Mouse (Mus musculus): ENCODE measurements around the gene Chst15. TPM values are rescaled to one million over a fixed set of nuclear protein-coding genes. Genes with fewer than 3 reads are reported as not detected.

Gene Chst15
- polyA plus RNA-seq, 1 experiment from 2014 or later: 16.3 TPM

- 0 out of 2 replicates have a peak, but pooled peaks cover 4% of the 10 kb centered on the region for H3K4me1 ChIP-seq (replicated peaks; ENCODE audit: control insufficient read depth, insufficient read depth, low read length)
- H3K9ac ChIP-seq: no peak overlapping the region
- DNase-seq (ENCODE audit: low spot score) (no peak), ATAC-seq (ENCODE audit: low FRiP score) (no peak)
- H3K4me3 ChIP-seq (replicated peaks; ENCODE audit: low read length): no peak overlapping the region
- H3K36me3 ChIP-seq (replicated peaks; ENCODE audit: control insufficient read depth, insufficient read depth): no peaks in the 10 kb centered on the region
- no peaks in the 10 kb centered on the region for H3K27me3 ChIP-seq (ENCODE audit: control insufficient read depth, insufficient read depth, low read length)
- H3K9me3 ChIP-seq (ENCODE audit: control insufficient read depth, low read length): no peaks in the 10 kb centered on the region
- 18% methylated on average over 8 of the region's 8 CpGs for WGBS
- H3K27ac ChIP-seq: no peak overlapping the region
- H3K4me2 ChIP-seq (replicated peaks): no peak overlapping the region
These were observed 39.2 kb upstream of the Chst15 start for GRCm38 (mm10) chr7:132356185-132356584.

DNA sequence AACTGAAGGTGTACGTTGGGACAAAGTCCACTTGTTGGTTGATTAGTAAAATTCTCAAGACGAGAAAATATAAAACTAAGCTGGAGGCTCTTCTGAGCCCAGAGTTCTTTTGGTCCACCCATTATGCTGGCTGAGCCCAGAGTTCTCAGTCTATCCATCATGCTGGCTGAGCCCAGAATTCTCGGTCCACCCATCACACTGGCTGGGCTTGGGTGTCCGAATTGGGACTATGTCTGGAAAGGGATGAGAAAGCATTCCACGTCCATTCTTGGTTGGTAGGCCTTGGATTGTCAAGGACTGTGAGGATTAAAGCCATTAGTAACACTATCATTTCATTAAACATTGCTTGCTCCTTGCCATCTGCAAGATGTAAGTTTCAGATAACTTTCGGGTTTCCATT is 38.7 kb upstream of the Chst15 start:
- H3K9me3 ChIP-seq (ENCODE audit: control insufficient read depth, low read length): no peaks in the 10 kb centered on the region
- ATAC-seq (ENCODE audit: low FRiP score) (no peak), DNase-seq (ENCODE audit: low spot score) (no peak)
- H3K4me2 ChIP-seq (replicated peaks): no peak overlapping the region
- no peaks in the 10 kb centered on the region for H3K36me3 ChIP-seq (replicated peaks; ENCODE audit: control insufficient read depth, insufficient read depth)
- 73% methylated on average over 6 of the region's 6 CpGs for WGBS
- no peak overlapping the region for H3K9ac ChIP-seq
- no peak overlapping the region for H3K4me3 ChIP-seq (replicated peaks; ENCODE audit: low read length)
- H3K27ac ChIP-seq: no peak overlapping the region
- 0 out of 2 replicates have a peak, but pooled peaks cover 4% of the 10 kb centered on the region for H3K4me1 ChIP-seq (replicated peaks; ENCODE audit: control insufficient read depth, insufficient read depth, low read length)
- no peaks in the 10 kb centered on the region for H3K27me3 ChIP-seq (ENCODE audit: control insufficient read depth, insufficient read depth, low read length)

DNA sequence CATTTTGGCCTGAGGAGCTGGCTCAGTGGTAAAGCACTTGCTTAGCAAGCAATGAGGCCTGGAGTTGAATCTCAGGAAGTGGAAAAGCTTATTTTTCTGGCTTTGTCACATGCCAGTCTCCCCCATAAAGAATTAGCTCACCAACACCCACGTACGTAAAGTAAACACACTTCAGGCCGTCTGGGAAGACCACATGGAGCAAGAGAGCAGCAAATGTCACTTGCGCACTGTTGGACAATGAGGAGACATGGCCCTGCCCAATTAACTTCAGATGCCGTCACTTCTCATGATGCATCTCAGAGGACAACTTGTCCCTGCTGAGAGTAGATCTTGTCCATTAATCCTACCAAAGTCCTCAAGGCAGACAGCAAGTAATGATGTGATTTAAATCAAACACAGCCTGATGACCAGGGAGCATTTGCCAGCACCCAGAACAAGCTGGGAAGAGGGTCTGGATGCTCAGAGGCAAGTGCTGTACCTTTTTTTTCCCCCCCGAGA is 32.1 kb upstream of the Chst15 start:
- H3K36me3 ChIP-seq (replicated peaks; ENCODE audit: control insufficient read depth, insufficient read depth): no peaks in the 10 kb centered on the region
- DNase-seq (ENCODE audit: low spot score) (no peak), ATAC-seq (ENCODE audit: low FRiP score) (no peak)
- H3K27ac ChIP-seq: no peak overlapping the region
- 73% methylated on average over 6 of the region's 6 CpGs for WGBS
- no peak overlapping the region for H3K4me2 ChIP-seq (replicated peaks)
- H3K4me3 ChIP-seq (replicated peaks; ENCODE audit: low read length): no peak overlapping the region
- no peaks in the 10 kb centered on the region for H3K27me3 ChIP-seq (ENCODE audit: control insufficient read depth, insufficient read depth, low read length)
- H3K9me3 ChIP-seq (ENCODE audit: control insufficient read depth, low read length): no peaks in the 10 kb centered on the region
- 0 out of 2 replicates have a peak, but pooled peaks cover 4% of the 10 kb centered on the region for H3K4me1 ChIP-seq (replicated peaks; ENCODE audit: control insufficient read depth, insufficient read depth, low read length)
- no peak overlapping the region for H3K9ac ChIP-seq

- no peaks in the 10 kb centered on the region for H3K36me3 ChIP-seq (replicated peaks; ENCODE audit: control insufficient read depth, insufficient read depth)
- 85% methylated on average over 9 of the region's 9 CpGs for WGBS
- H3K4me2 ChIP-seq (replicated peaks): no peak overlapping the region
- no peak overlapping the region for H3K4me3 ChIP-seq (replicated peaks; ENCODE audit: low read length)
- DNase-seq (ENCODE audit: low spot score) (no peak), ATAC-seq (ENCODE audit: low FRiP score) (no peak)
- H3K27ac ChIP-seq: no peak overlapping the region
- no peaks in the 10 kb centered on the region for H3K9me3 ChIP-seq (ENCODE audit: control insufficient read depth, low read length)
- H3K4me1 ChIP-seq (replicated peaks; ENCODE audit: control insufficient read depth, insufficient read depth, low read length): 0 out of 2 replicates have a peak, but pooled peaks cover 4% of the 10 kb centered on the region
- no peak overlapping the region for H3K9ac ChIP-seq
- no peaks in the 10 kb centered on the region for H3K27me3 ChIP-seq (ENCODE audit: control insufficient read depth, insufficient read depth, low read length)
These were observed 30.4 kb upstream of the Chst15 start for GRCm38 (mm10) chr7:132347273-132348045.

DNA sequence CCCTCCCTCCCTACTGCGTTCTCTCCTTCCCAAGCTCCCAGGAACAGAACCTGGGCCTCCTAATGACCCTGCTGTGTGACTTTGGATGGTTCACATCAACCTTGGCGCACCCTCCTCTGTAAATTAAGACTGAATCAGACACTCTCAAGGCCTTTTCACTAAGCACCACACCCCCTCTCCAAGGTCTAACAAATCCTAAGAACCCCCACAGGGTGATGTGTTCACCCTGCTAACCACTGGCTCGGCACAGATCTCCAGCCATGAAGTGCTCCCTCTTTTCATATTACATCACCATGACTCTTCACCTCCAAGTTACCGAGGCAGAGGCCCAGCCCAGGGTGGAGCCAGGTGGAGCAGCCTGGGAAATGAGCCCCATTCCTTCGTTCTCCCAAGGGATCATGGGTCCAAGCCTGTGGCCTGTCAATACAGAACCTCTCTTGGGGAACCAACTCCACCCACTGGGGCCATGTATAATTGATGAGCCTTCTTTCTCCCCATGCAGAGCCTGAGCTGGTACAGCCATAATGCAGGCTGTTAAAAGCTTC is 28.6 kb upstream of the Chst15 start:
- H3K36me3 ChIP-seq (replicated peaks; ENCODE audit: control insufficient read depth, insufficient read depth): no peaks in the 10 kb centered on the region
- no peak overlapping the region for H3K4me2 ChIP-seq (replicated peaks)
- WGBS: 72% methylated on average over 5 of the region's 5 CpGs
- no peaks in the 10 kb centered on the region for H3K4me1 ChIP-seq (replicated peaks; ENCODE audit: control insufficient read depth, insufficient read depth, low read length)
- H3K4me3 ChIP-seq (replicated peaks; ENCODE audit: low read length): no peak overlapping the region
- ATAC-seq (ENCODE audit: low FRiP score): no peak
- no peak overlapping the region for H3K27ac ChIP-seq
- DNase-seq (ENCODE audit: low spot score): no peak
- H3K27me3 ChIP-seq (ENCODE audit: control insufficient read depth, insufficient read depth, low read length): no peaks in the 10 kb centered on the region
- no peaks in the 10 kb centered on the region for H3K9me3 ChIP-seq (ENCODE audit: control insufficient read depth, low read length)
- no peak overlapping the region for H3K9ac ChIP-seq

- H3K36me3 ChIP-seq (replicated peaks; ENCODE audit: control insufficient read depth, insufficient read depth): no peaks in the 10 kb centered on the region
- H3K9me3 ChIP-seq (ENCODE audit: control insufficient read depth, low read length): no peaks in the 10 kb centered on the region
- DNase-seq (ENCODE audit: low spot score): no peak
- no peak overlapping the region for H3K9ac ChIP-seq
- H3K4me3 ChIP-seq (replicated peaks; ENCODE audit: low read length): no peak overlapping the region
- no peaks in the 10 kb centered on the region for H3K4me1 ChIP-seq (replicated peaks; ENCODE audit: control insufficient read depth, insufficient read depth, low read length)
- 85% methylated on average over 4 of the region's 4 CpGs for WGBS
- no peak overlapping the region for H3K27ac ChIP-seq
- no peak overlapping the region for H3K4me2 ChIP-seq (replicated peaks)
- no peak for ATAC-seq (ENCODE audit: low FRiP score)
- H3K27me3 ChIP-seq (ENCODE audit: control insufficient read depth, insufficient read depth, low read length): no peaks in the 10 kb centered on the region
These were observed 27.6 kb upstream of the Chst15 start for GRCm38 (mm10) chr7:132344606-132345005.

DNA sequence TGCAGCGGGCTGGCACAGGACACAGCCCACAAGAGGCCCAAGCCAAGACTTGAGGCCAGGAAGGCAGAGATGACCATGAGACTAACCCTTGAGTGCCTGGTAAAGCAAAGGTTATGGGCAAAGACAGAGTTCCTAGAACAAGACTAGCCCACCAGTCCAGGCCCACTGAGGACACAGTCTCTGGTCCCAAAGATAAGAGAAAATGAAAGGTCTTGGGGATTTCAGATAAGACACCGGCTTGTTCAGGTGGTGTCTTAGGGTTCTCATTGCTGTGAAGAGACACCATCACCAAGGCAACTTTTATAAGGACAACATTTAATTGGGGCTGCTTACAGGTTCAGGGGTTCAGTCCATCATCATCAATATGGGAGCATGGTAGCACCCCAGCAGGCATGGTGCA is 26.9 kb upstream of the Chst15 start:
- H3K9ac ChIP-seq: no peak overlapping the region
- H3K4me2 ChIP-seq (replicated peaks): no peak overlapping the region
- H3K4me3 ChIP-seq (replicated peaks; ENCODE audit: low read length): no peak overlapping the region
- no peaks in the 10 kb centered on the region for H3K27me3 ChIP-seq (ENCODE audit: control insufficient read depth, insufficient read depth, low read length)
- ATAC-seq (ENCODE audit: low FRiP score) (no peak), DNase-seq (ENCODE audit: low spot score) (no peak)
- 94% methylated on average over 2 of the region's 2 CpGs for WGBS
- H3K4me1 ChIP-seq (replicated peaks; ENCODE audit: control insufficient read depth, insufficient read depth, low read length): no peaks in the 10 kb centered on the region
- no peaks in the 10 kb centered on the region for H3K36me3 ChIP-seq (replicated peaks; ENCODE audit: control insufficient read depth, insufficient read depth)
- H3K9me3 ChIP-seq (ENCODE audit: control insufficient read depth, low read length): no peaks in the 10 kb centered on the region
- no peak overlapping the region for H3K27ac ChIP-seq

DNA sequence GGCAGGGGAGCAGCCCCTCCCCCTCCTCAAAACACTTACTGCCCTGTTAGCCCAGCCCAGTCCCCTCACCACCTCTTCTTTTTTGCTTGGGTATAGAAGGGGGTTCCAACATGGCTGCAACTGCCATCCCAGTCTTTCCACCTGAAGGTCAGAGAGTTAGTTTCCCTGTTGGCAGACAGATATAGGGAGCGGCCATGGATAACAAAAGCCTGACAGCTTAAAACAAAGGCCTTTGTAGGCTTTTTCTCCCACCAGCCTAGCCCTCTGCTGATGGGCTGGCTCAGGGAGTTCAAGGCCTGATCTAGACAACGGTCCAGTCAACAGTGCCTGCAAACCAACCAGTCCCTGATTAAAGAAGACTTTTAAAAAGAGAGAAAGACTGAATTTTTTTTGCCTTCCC is 26.1 kb upstream of the Chst15 start:
- WGBS: 50% methylated on average over 2 of the region's 2 CpGs
- Histone ChIP-seq H3K27ac (no peak overlapping the region), H3K4me2 (replicated peaks) (no peak overlapping the region), H3K4me3 (replicated peaks; ENCODE audit: low read length) (no peak overlapping the region), H3K9me3 (ENCODE audit: control insufficient read depth, low read length) (no peaks in the 10 kb centered on the region), H3K36me3 (replicated peaks; ENCODE audit: control insufficient read depth, insufficient read depth) (no peaks in the 10 kb centered on the region), H3K27me3 (ENCODE audit: control insufficient read depth, insufficient read depth, low read length) (no peaks in the 10 kb centered on the region), H3K4me1 (replicated peaks; ENCODE audit: control insufficient read depth, insufficient read depth, low read length) (no peaks in the 10 kb centered on the region), H3K9ac (no peak overlapping the region)
- DNase-seq (ENCODE audit: low spot score): no peak
- no peak for ATAC-seq (ENCODE audit: low FRiP score)

GRCm38 (mm10) chr7:132339041-132339839 is 22.2 kb upstream of the Chst15 start:
- no peaks in the 10 kb centered on the region for H3K9me3 ChIP-seq (ENCODE audit: control insufficient read depth, low read length)
- H3K27ac ChIP-seq: no peak overlapping the region
- WGBS: 75% methylated on average over 14 of the region's 14 CpGs
- no peak overlapping the region for H3K4me3 ChIP-seq (replicated peaks; ENCODE audit: low read length)
- no peak for ATAC-seq (ENCODE audit: low FRiP score)
- no peak overlapping the region for H3K4me2 ChIP-seq (replicated peaks)
- peaks cover 10% of the 10 kb centered on the region; the same call in 1 of the 2 replicates for H3K4me1 ChIP-seq (replicated peaks; ENCODE audit: control insufficient read depth, insufficient read depth, low read length)
- no peak for DNase-seq (ENCODE audit: low spot score)
- H3K9ac ChIP-seq: no peak overlapping the region
- H3K27me3 ChIP-seq (ENCODE audit: control insufficient read depth, insufficient read depth, low read length): no peaks in the 10 kb centered on the region
- no peaks in the 10 kb centered on the region for H3K36me3 ChIP-seq (replicated peaks; ENCODE audit: control insufficient read depth, insufficient read depth)

Data from hindbrain, embryonic 14.5 days (tissue).